Mouse (Mus musculus): ENCODE data around the gene Tmem218. TPM values are rescaled to one million over a fixed set of nuclear protein-coding genes. Genes with fewer than 3 reads are reported as not detected.

Gene Tmem218
- polyA plus RNA-seq (2017; shearing (Covaris generic)), result 3.3 TPM

DNA sequence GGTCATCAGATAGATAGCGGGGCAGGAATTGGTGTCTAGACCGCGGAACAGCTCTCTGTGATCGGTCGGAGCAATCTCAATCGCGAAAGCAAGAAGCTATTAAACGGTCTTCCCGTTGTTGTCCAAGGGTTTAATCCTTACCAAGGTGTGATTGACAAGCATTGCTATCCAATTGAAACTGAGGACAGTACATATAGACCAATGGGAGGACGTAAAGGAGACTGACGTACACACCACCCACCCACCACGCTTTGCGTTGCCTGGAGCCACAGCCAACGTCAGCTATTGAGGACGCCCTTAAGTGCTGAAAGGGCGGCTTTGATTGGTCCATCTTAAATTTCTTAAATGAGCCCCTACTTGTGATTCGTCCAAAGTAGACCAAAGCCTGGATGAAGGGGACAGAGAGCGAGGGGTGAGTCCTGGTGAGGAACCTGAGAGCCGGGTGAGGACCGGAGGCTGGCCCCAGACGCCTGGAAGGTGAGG is at the start of gene Tmem218:
Gene Tmem218, plus strand, starts transcription at position 295 of the 483 bp plus-strand sequence.

DNA sequence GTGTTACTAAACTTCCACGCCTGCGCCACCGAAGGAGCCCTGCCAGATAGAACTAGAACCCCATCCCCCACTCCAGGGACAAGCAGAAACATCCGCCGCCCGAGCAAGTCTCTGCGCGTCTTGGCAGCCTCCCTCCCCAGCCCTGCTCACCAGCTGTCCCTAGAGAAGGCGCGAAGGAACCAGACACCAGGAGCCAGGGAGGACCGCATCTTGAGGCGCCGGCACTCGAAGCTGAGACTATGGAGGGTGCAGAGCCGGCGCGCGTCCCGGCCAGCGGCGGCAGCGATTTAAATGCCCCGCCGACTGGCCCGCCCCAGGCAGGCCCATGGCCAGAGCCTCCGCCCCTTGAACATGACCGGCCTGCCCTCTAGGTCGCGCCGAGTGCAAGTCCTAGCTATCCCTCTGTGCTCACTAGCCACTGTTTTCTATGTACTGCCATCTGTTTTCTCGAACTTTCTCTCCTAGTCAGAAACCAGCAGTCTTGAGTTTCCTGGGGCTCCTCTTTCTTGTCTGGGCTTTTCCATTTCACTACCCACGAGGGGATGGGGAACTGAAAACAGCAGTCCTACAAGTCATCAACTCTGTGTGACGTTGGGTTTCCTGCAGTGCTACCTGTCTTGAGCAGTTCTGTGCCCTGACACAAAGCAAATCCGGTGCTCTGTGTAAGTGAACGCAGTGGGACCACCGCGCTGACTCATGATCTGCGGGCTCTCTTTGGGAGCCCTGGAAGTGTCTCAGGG is 47.3 kb downstream of the Tmem218 start, which contains the start of gene Slc37a2:
Gene Slc37a2, minus strand, starts transcription at position 590 of the 740 bp plus-strand sequence.

Other genes with a start within 250 kb of the Tmem218 start
- not detected for gene Pknox2, start 60.8 kb upstream of the Tmem218 start, polyA plus RNA-seq (2017; shearing (Covaris generic))
- gene Slc37a2, start 47.5 kb downstream of the Tmem218 start, polyA plus RNA-seq (2017; shearing (Covaris generic)), result 3.7 TPM
- gene Ccdc15, start 140.2 kb downstream of the Tmem218 start, polyA plus RNA-seq (2017; shearing (Covaris generic)), result 7.1 TPM
- not detected for gene Hepacam, start 159.1 kb downstream of the Tmem218 start, polyA plus RNA-seq (2017; shearing (Covaris generic))
- gene Robo4, start 193.7 kb downstream of the Tmem218 start, polyA plus RNA-seq (2017; shearing (Covaris generic)), result not detected
- gene Robo3, start 225.0 kb downstream of the Tmem218 start, polyA plus RNA-seq (2017; shearing (Covaris generic)), result not detected

All from activated CD4-positive, CD25-positive, alpha-beta regulatory T cell, adult 9 weeks (primary cell).